Mouse (Mus musculus) olfactory bulb, adult 2 months (tissue): ENCODE measurements around the gene Tmem239.

Source experiments
- CTCF ChIP-seq: fragments of 200-500 bp; IDR thresholded peaks from 2 replicates; pipeline ENCODE4 v1.5.1; 2012; ENCODE audit warnings: low read depth, mild to moderate bottlenecking, low read length, moderate library complexity; ENCODE audit not compliant: insufficient read depth
- POLR2A ChIP-seq: fragments of 200-500 bp; IDR thresholded peaks from 2 replicates; pipeline ENCODE4 v1.6.1; 2012; ENCODE audit warnings: mild to moderate bottlenecking, low read depth, low read length, moderate library complexity; ENCODE audit not compliant: insufficient read depth

GRCm38 (mm10) chr2:130395696-130396095 is 10.6 kb upstream of the Tmem239 start:
- TF ChIP-seq CTCF (no peak), POLR2A (no peak)
